In the genomic region with DNA sequence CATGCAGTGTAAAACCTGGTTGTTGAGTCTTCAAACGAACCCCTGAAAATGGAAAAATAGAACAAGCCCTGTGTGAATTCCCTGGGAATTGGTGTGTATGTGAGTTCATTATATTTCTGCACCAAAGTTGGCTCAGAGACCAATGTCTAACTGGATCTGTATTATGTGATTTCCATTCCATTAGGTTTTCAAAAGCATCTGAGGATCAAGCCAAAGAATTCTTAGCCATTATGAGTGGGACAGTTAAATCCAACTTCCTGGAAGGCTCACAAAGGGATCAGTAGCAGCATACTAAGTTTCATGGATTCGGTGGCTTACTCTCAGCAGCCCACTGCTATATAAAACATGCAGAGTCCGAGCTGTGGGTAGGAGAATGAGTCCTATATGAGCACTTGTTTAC, we compare ENCODE assay signal across 19 mouse cellular contexts. TPM values are rescaled to one million over a fixed set of nuclear protein-coding genes. Genes with fewer than 3 reads are reported as not detected.
DNase-seq lines count a peak whose midpoint lies in the region; ATAC-seq and TF ChIP-seq lines count a peak whose summit lies in the region.
"Had no signal": no experiment of that assay in that cellular context is flagged by ENCODE, and none has a peak within 500 bp of the region (broad histone marks: within the 10 kb centered on the region; RNA-seq: fewer than 3 reads in every experiment).

No protein-coding gene starts in this region.

- TF ChIP-seq POLR2A in brain, embryonic 14.5 days (IDR thresholded peaks at IDR 0.05; ENCODE audit: borderline replicate concordance, extremely low read depth, insufficient read depth, insufficient read length, poor library complexity, severe bottlenecking): no peak

- H3K9me3 ChIP-seq in forebrain, embryonic 14.5 days (replicated peaks; ENCODE audit: control insufficient read depth, low read length): no peaks in the 10 kb centered on the region
- H3K9me3 ChIP-seq in forebrain, embryonic 11.5 days (ENCODE audit: control insufficient read depth, low read length): no peaks in the 10 kb centered on the region
- H3K9me3 ChIP-seq: embryonic facial prominence, embryonic 13.5 days; forebrain, embryonic 12.5 days had no signal

- no peak overlapping the region for H3K4me3 ChIP-seq in forebrain, embryonic 14.5 days (ENCODE audit: low read depth, low read length)
- no peak overlapping the region for H3K4me3 ChIP-seq in forebrain, embryonic 11.5 days (ENCODE audit: low read depth, low read length)
- H3K4me3 ChIP-seq: embryonic facial prominence, embryonic 13.5 days; forebrain, embryonic 12.5 days had no signal

- H3K9ac ChIP-seq in forebrain, embryonic 14.5 days (ENCODE audit: low read length): no peak overlapping the region
- H3K9ac ChIP-seq in forebrain, embryonic 11.5 days (ENCODE audit: low read length): no peak overlapping the region
- H3K9ac ChIP-seq: embryonic facial prominence, embryonic 13.5 days; forebrain, embryonic 12.5 days; forebrain, postnatal 0 days had no signal

- H3K27ac ChIP-seq in forebrain, embryonic 14.5 days (ENCODE audit: low read depth, low read length): no peak overlapping the region
- no peak overlapping the region for H3K27ac ChIP-seq in forebrain, embryonic 11.5 days (ENCODE audit: low read depth, low read length)
- H3K27ac ChIP-seq: embryonic facial prominence, embryonic 13.5 days; forebrain, embryonic 12.5 days had no signal

- no peaks in the 10 kb centered on the region for H3K27me3 ChIP-seq in forebrain, embryonic 14.5 days (replicated peaks; ENCODE audit: control insufficient read depth, insufficient read depth, low read length)
- H3K27me3 ChIP-seq in forebrain, embryonic 11.5 days (ENCODE audit: control insufficient read depth, insufficient read depth, low read length): no peaks in the 10 kb centered on the region
- H3K27me3 ChIP-seq: embryonic facial prominence, embryonic 13.5 days; forebrain, embryonic 12.5 days had no signal

- H3K4me2 ChIP-seq in forebrain, embryonic 14.5 days (ENCODE audit: low read length): no peak overlapping the region
- no peak overlapping the region for H3K4me2 ChIP-seq in forebrain, embryonic 11.5 days (ENCODE audit: low read depth, low read length, severe bottlenecking)
- H3K4me2 ChIP-seq: embryonic facial prominence, embryonic 13.5 days; forebrain, embryonic 12.5 days had no signal

- peak; percentile 48; the same call in 1 of the 2 replicates for ATAC-seq in forebrain, embryonic 14.5 days
- no peak for ATAC-seq in forebrain, embryonic 11.5 days (replicated peaks; ENCODE audit: low FRiP score)
- ATAC-seq in activated CD4-positive, CD25-positive, alpha-beta regulatory T cell, adult 4 months: no peak
- ATAC-seq: forebrain, postnatal 0 days; Patski had no signal

- no peak for TF ChIP-seq CTCF in brain, embryonic 14.5 days (IDR thresholded peaks at IDR 0.05; ENCODE audit: borderline replicate concordance, extremely low read depth, insufficient read depth, insufficient read length)

- DNase-seq in forebrain, embryonic 14.5 days (ENCODE audit: low spot score): peak; percentile 42
- DNase-seq in forebrain, embryonic 11.5 days (ENCODE audit: low spot score): no peak
- DNase-seq in Muller cell, postnatal 12 days (ENCODE audit: inconsistent ontology term): peak; percentile 83
- DNase-seq in brain, embryonic 14.5 days (ENCODE audit: low read depth): peak; percentile 67
- DNase-seq: adrenal gland, adult 2 months; adrenal gland, postnatal 10 days; adrenal gland, postnatal 25 days; cerebellum, adult 11-12 months; cerebellum, adult 2 months; cerebellum, adult 9-10 months; cerebellum, postnatal 10 days; cerebellum, postnatal 25 days; forebrain, postnatal 0 days had no signal

- H3K4me1 ChIP-seq in forebrain, embryonic 14.5 days (ENCODE audit: control insufficient read depth, insufficient read depth, low read length): no peaks in the 10 kb centered on the region
- no peaks in the 10 kb centered on the region for H3K4me1 ChIP-seq in forebrain, embryonic 11.5 days (replicated peaks; ENCODE audit: control insufficient read depth, insufficient read depth, low read length)
- H3K4me1 ChIP-seq: embryonic facial prominence, embryonic 13.5 days; forebrain, embryonic 12.5 days had no signal

- 33% methylated on average over 3 of the region's 3 CpGs for WGBS in forebrain, embryonic 14.5 days
- WGBS in forebrain, embryonic 11.5 days: 75% methylated on average over 3 of the region's 3 CpGs

- no peaks in the 10 kb centered on the region for H3K36me3 ChIP-seq in forebrain, embryonic 14.5 days (ENCODE audit: control insufficient read depth, insufficient read depth, low read length)
- H3K36me3 ChIP-seq in forebrain, embryonic 11.5 days (ENCODE audit: control insufficient read depth, insufficient read depth, low read length): no peaks in the 10 kb centered on the region
- H3K36me3 ChIP-seq: embryonic facial prominence, embryonic 13.5 days; forebrain, embryonic 12.5 days had no signal

RNA-seq across cellular contexts. Expression of a gene that starts 36.9 kb away (rescaled TPM):
- polyA plus RNA-seq in forebrain, embryonic 14.5 days (2014; fragmentation: Nextera tagmentation; extraction: Ambion mirVana): 0.43 and 0.46 TPM in 2 replicates
- 2.7 and 2.9 TPM in 2 replicates for polyA plus RNA-seq in forebrain, embryonic 11.5 days (2014; fragmentation: Nextera tagmentation; extraction: Ambion mirVana)
- polyA plus RNA-seq in brain, embryonic 14.5 days (2012; rRNA removed): 1.5 and 2.2 TPM in 2 replicates
- not detected for polyA plus RNA-seq in activated CD4-positive, CD25-positive, alpha-beta regulatory T cell, adult 4 months (2017; shearing (Covaris generic))
- polyA plus RNA-seq: adrenal gland, adult 2 months; C2C12; cortical plate, adult 2 months; Patski had no signal
